Mouse (Mus musculus): ENCODE results near the gene B3gnt9. TPM values are rescaled to one million over a fixed set of nuclear protein-coding genes. Genes with fewer than 3 reads are reported as not detected.
"Not testable (repeated sequence)": the region's sequence is repeated elsewhere in the genome, so short reads cannot be mapped to it uniquely, and the experiment has no call there.

The B3gnt9 gene
- polyA plus RNA-seq, 1 experiment from 2014 or later, result 21.4 TPM

- no peak overlapping the region for H3K27ac ChIP-seq (ENCODE audit: low read length)
- no peak overlapping the region for H3K4me3 ChIP-seq (replicated peaks; ENCODE audit: low read length)
- no peak overlapping the region for H3K4me2 ChIP-seq (ENCODE audit: low read depth, low read length)
- ATAC-seq (ENCODE audit: insufficient read depth, low FRiP score), result no peak
- H3K9me3 ChIP-seq (replicated peaks; ENCODE audit: control insufficient read depth, low read length), result no peaks in the 10 kb centered on the region
- 60% methylated on average over 9 of the region's 9 CpGs for WGBS
- peaks cover 6% of the 10 kb centered on the region; the same call in 1 of the 2 replicates for H3K27me3 ChIP-seq (ENCODE audit: control insufficient read depth, insufficient read depth, low read length)
- no peak overlapping the region; the same call in 1 of the 2 replicates for H3K9ac ChIP-seq (ENCODE audit: low read length)
- H3K36me3 ChIP-seq (ENCODE audit: control insufficient read depth, insufficient read depth, low read length), result no peaks in the 10 kb centered on the region
- peaks cover 27% of the 10 kb centered on the region for H3K4me1 ChIP-seq (ENCODE audit: control insufficient read depth, insufficient read depth, low read length)
Measured at GRCm38 (mm10) chr8:105294776-105295175, 39.8 kb upstream of the B3gnt9 start.

GRCm38 (mm10) chr8:105293405-105293804 lies 38.5 kb upstream of the B3gnt9 start:
- H3K36me3 ChIP-seq (ENCODE audit: control insufficient read depth, insufficient read depth, low read length), result no peaks in the 10 kb centered on the region
- no peak overlapping the region for H3K9ac ChIP-seq (ENCODE audit: low read length)
- peaks cover 6% of the 10 kb centered on the region; the same call in 1 of the 2 replicates for H3K27me3 ChIP-seq (ENCODE audit: control insufficient read depth, insufficient read depth, low read length)
- 65% methylated on average over 19 of the region's 19 CpGs for WGBS
- no peaks in the 10 kb centered on the region for H3K9me3 ChIP-seq (replicated peaks; ENCODE audit: control insufficient read depth, low read length)
- H3K4me2 ChIP-seq (ENCODE audit: low read depth, low read length), result no peak overlapping the region
- H3K27ac ChIP-seq (ENCODE audit: low read length), result no peak overlapping the region
- ATAC-seq (ENCODE audit: insufficient read depth, low FRiP score), result no peak
- no peak overlapping the region for H3K4me3 ChIP-seq (replicated peaks; ENCODE audit: low read length)
- H3K4me1 ChIP-seq (ENCODE audit: control insufficient read depth, insufficient read depth, low read length), result peaks cover 27% of the 10 kb centered on the region

- Histone ChIP-seq H3K27ac (ENCODE audit: low read length) (no peak overlapping the region), H3K4me1 (ENCODE audit: control insufficient read depth, insufficient read depth, low read length) (peaks cover 27% of the 10 kb centered on the region), H3K27me3 (ENCODE audit: control insufficient read depth, insufficient read depth, low read length) (peaks cover 6% of the 10 kb centered on the region; the same call in 1 of the 2 replicates), H3K9ac (ENCODE audit: low read length) (no peak overlapping the region), H3K4me2 (ENCODE audit: low read depth, low read length) (no peak overlapping the region), H3K4me3 (replicated peaks; ENCODE audit: low read length) (no peak overlapping the region), H3K9me3 (replicated peaks; ENCODE audit: control insufficient read depth, low read length) (no peaks in the 10 kb centered on the region), H3K36me3 (ENCODE audit: control insufficient read depth, insufficient read depth, low read length) (no peaks in the 10 kb centered on the region)
- WGBS, result 82% methylated on average over 7 of the region's 7 CpGs
- no peak for ATAC-seq (ENCODE audit: insufficient read depth, low FRiP score)
Measured at GRCm38 (mm10) chr8:105292471-105292870, 37.5 kb upstream of the B3gnt9 start.

- ATAC-seq (ENCODE audit: insufficient read depth, low FRiP score); H3K36me3 ChIP-seq (ENCODE audit: control insufficient read depth, insufficient read depth, low read length); H3K27ac ChIP-seq (ENCODE audit: low read length); H3K9ac ChIP-seq (ENCODE audit: low read length); H3K9me3 ChIP-seq (replicated peaks; ENCODE audit: control insufficient read depth, low read length); H3K4me2 ChIP-seq (ENCODE audit: low read depth, low read length); H3K27me3 ChIP-seq (ENCODE audit: control insufficient read depth, insufficient read depth, low read length); H3K4me3 ChIP-seq (replicated peaks; ENCODE audit: low read length): not testable (repeated sequence)
- 63% methylated on average over 3 of the region's 3 CpGs for WGBS
- H3K4me1 ChIP-seq (ENCODE audit: control insufficient read depth, insufficient read depth, low read length), result peaks cover 23% of the 10 kb centered on the region
Measured at GRCm38 (mm10) chr8:105291802-105292201, 36.8 kb upstream of the B3gnt9 start.

- ATAC-seq (ENCODE audit: insufficient read depth, low FRiP score); H3K4me3 ChIP-seq (replicated peaks; ENCODE audit: low read length): not testable (repeated sequence)
Measured at GRCm38 (mm10) chr8:105291364-105291763, 36.4 kb upstream of the B3gnt9 start.

GRCm38 (mm10) chr8:105290554-105291314 lies 35.8 kb upstream of the B3gnt9 start:
- Histone ChIP-seq H3K36me3 (ENCODE audit: control insufficient read depth, insufficient read depth, low read length) (no peaks in the 10 kb centered on the region), H3K27ac (ENCODE audit: low read length) (no peak overlapping the region), H3K4me2 (ENCODE audit: low read depth, low read length) (peak overlapping the region; percentile 93), H3K9ac (ENCODE audit: low read length) (no peak overlapping the region), H3K27me3 (ENCODE audit: control insufficient read depth, insufficient read depth, low read length) (peaks cover 6% of the 10 kb centered on the region; the same call in 1 of the 2 replicates), H3K4me3 (replicated peaks; ENCODE audit: low read length) (peak overlapping the region; percentile 64; the same call in 1 of the 2 replicates), H3K9me3 (replicated peaks; ENCODE audit: control insufficient read depth, low read length) (no peaks in the 10 kb centered on the region), H3K4me1 (ENCODE audit: control insufficient read depth, insufficient read depth, low read length) (peaks cover 21% of the 10 kb centered on the region)
- no peak for ATAC-seq (ENCODE audit: insufficient read depth, low FRiP score)
- WGBS, result 6% methylated on average over 31 of the region's 31 CpGs

More at GRCm38 (mm10) chr8:105291364-105291763, 36.4 kb upstream of the B3gnt9 start:
- not testable (repeated sequence) for H3K4me2 ChIP-seq (ENCODE audit: low read depth, low read length); H3K9ac ChIP-seq (ENCODE audit: low read length); H3K36me3 ChIP-seq (ENCODE audit: control insufficient read depth, insufficient read depth, low read length); H3K27ac ChIP-seq (ENCODE audit: low read length); H3K9me3 ChIP-seq (replicated peaks; ENCODE audit: control insufficient read depth, low read length); H3K27me3 ChIP-seq (ENCODE audit: control insufficient read depth, insufficient read depth, low read length)
- 81% methylated on average over 8 of the region's 8 CpGs for WGBS
- peaks cover 21% of the 10 kb centered on the region for H3K4me1 ChIP-seq (ENCODE audit: control insufficient read depth, insufficient read depth, low read length)

GRCm38 (mm10) chr8:105289805-105290460 lies 35.0 kb upstream of the B3gnt9 start, which contains the start of gene 4931428F04Rik:
TSS of gene 4931428F04Rik (minus strand) at chr8:105289864.
- Histone ChIP-seq H3K27ac (ENCODE audit: low read length) (peak within 1 kb of the TSS; percentile 87), H3K9ac (ENCODE audit: low read length) (peak within 1 kb of the TSS; percentile 71), H3K27me3 (ENCODE audit: control insufficient read depth, insufficient read depth, low read length) (peaks cover 6% of the 10 kb centered on the region; the same call in 1 of the 2 replicates), H3K36me3 (ENCODE audit: control insufficient read depth, insufficient read depth, low read length) (no peaks in the 10 kb centered on the region), H3K9me3 (replicated peaks; ENCODE audit: control insufficient read depth, low read length) (no peaks in the 10 kb centered on the region), H3K4me2 (ENCODE audit: low read depth, low read length) (peak within 1 kb of the TSS; percentile 93), H3K4me1 (ENCODE audit: control insufficient read depth, insufficient read depth, low read length) (peaks cover 21% of the 10 kb centered on the region), H3K4me3 (replicated peaks; ENCODE audit: low read length) (peak within 1 kb of the TSS; percentile 64)
- ATAC-seq (ENCODE audit: insufficient read depth, low FRiP score), result peak; percentile 5; the same call in 1 of the 2 replicates
- WGBS, result under 1% methylated on average over 43 of the region's 43 CpGs

- H3K4me2 ChIP-seq (ENCODE audit: low read depth, low read length), result peak overlapping the region; percentile 93
- H3K4me1 ChIP-seq (ENCODE audit: control insufficient read depth, insufficient read depth, low read length), result peaks cover 21% of the 10 kb centered on the region
- H3K27ac ChIP-seq (ENCODE audit: low read length), result peak overlapping the region; percentile 87
- H3K9me3 ChIP-seq (replicated peaks; ENCODE audit: control insufficient read depth, low read length), result no peaks in the 10 kb centered on the region
- peak overlapping the region; percentile 64 for H3K4me3 ChIP-seq (replicated peaks; ENCODE audit: low read length)
- under 1% methylated on average over 53 of the region's 53 CpGs for WGBS
- peaks cover 6% of the 10 kb centered on the region; the same call in 1 of the 2 replicates for H3K27me3 ChIP-seq (ENCODE audit: control insufficient read depth, insufficient read depth, low read length)
- no peaks in the 10 kb centered on the region for H3K36me3 ChIP-seq (ENCODE audit: control insufficient read depth, insufficient read depth, low read length)
- H3K9ac ChIP-seq (ENCODE audit: low read length), result peak overlapping the region; percentile 71
- ATAC-seq (ENCODE audit: insufficient read depth, low FRiP score), result peak; percentile 93
Measured at GRCm38 (mm10) chr8:105288958-105289732, 34.2 kb upstream of the B3gnt9 start.
